Comparison of ENCODE assay signal across 12 mouse cellular contexts in genomic region chr9:68131263-68131662, GRCm38 (mm10).
A peak's percentile ranks its signal among the peaks of the same experiment; 100 is the strongest.
DNase-seq lines count a peak whose midpoint lies in the region; ATAC-seq and TF ChIP-seq lines count a peak whose summit lies in the region.
"Had no signal": no experiment of that assay in that cellular context is flagged by ENCODE, and none has a peak within 500 bp of the region (broad histone marks: within the 10 kb centered on the region; RNA-seq: fewer than 3 reads in every experiment).

No protein-coding gene starts in this region.

- TF ChIP-seq POLR2A in lung, adult 2 months (IDR thresholded peaks at IDR 0.05; ENCODE audit: borderline replicate concordance, extremely low read depth, low read depth, low read length), result no peak

- no peak overlapping the region for H3K4me3 ChIP-seq in lung, adult 2 months (replicated peaks; ENCODE audit: extremely low read depth, low read depth, low read length)
- no peak overlapping the region for H3K4me3 ChIP-seq in kidney, embryonic 16.5 days (ENCODE audit: low read length)
- H3K4me3 ChIP-seq: forebrain, embryonic 15.5 days; hindbrain, embryonic 12.5 days had no signal

- no peaks in the 10 kb centered on the region for H3K36me3 ChIP-seq in kidney, embryonic 16.5 days (ENCODE audit: insufficient read depth, low read length)
- H3K36me3 ChIP-seq: forebrain, embryonic 15.5 days; hindbrain, embryonic 12.5 days had no signal

- DNase-seq in cerebellum, adult 9-11 months, result peak; percentile 25
- DNase-seq in cerebellum, adult 8-10 months, result no peak
- peak; percentile 21 to 47 for DNase-seq in lung, adult 18-20 months
- no peak for DNase-seq in lung, adult 2 months
- peak; percentile 30 for DNase-seq in lung, postnatal 14 days
- DNase-seq in thymus, postnatal 36 days, result no peak
- DNase-seq in frontal cortex, postnatal 14 days (ENCODE audit: low spot score in 2 of 2), result no peak
- DNase-seq: cerebellum, adult 11 months had no signal

- H3K9me3 ChIP-seq in kidney, embryonic 16.5 days (ENCODE audit: low read length), result no peaks in the 10 kb centered on the region
- H3K9me3 ChIP-seq: forebrain, embryonic 15.5 days; hindbrain, embryonic 12.5 days had no signal

- no peak overlapping the region for H3K9ac ChIP-seq in kidney, embryonic 16.5 days (replicated peaks; ENCODE audit: low read length)
- H3K9ac ChIP-seq: forebrain, embryonic 15.5 days; hindbrain, embryonic 12.5 days; liver, embryonic 14.5 days had no signal

- no peak overlapping the region for H3K4me2 ChIP-seq in kidney, embryonic 16.5 days (replicated peaks; ENCODE audit: low read depth, low read length)
- H3K4me2 ChIP-seq: forebrain, embryonic 15.5 days; hindbrain, embryonic 12.5 days had no signal

- no peak for TF ChIP-seq CTCF in lung, adult 2 months (IDR thresholded peaks at IDR 0.05; ENCODE audit: insufficient read depth, low read length)

- ATAC-seq in kidney, embryonic 16.5 days (ENCODE audit: low FRiP score, low TSS enrichment), result 0 out of 2 replicates have a peak, but pooled peaks have one; percentile 42
- ATAC-seq: forebrain, embryonic 15.5 days had no signal

- H3K27me3 ChIP-seq in kidney, embryonic 16.5 days (ENCODE audit: insufficient read depth, low read length), result no peaks in the 10 kb centered on the region
- H3K27me3 ChIP-seq: forebrain, embryonic 15.5 days; hindbrain, embryonic 12.5 days had no signal

- peaks cover 4% of the 10 kb centered on the region; the same call in 1 of the 2 replicates for H3K4me1 ChIP-seq in lung, adult 2 months (ENCODE audit: control insufficient read depth, insufficient read depth, low read length)
- peaks cover 26% of the 10 kb centered on the region for H3K4me1 ChIP-seq in kidney, embryonic 16.5 days (ENCODE audit: insufficient read depth, low read length)
- H3K4me1 ChIP-seq: hindbrain, embryonic 12.5 days had no signal

- H3K27ac ChIP-seq in kidney, embryonic 16.5 days (ENCODE audit: low read length), result peak overlapping the region; percentile 46; the same call in 1 of the 2 replicates
- H3K27ac ChIP-seq: forebrain, embryonic 15.5 days; hindbrain, embryonic 12.5 days; liver, embryonic 14.5 days had no signal

Comparison
In these comparisons a context has a peak if more than half of its experiments do, and no peak if none do; other contexts are left out.
1. DNase-seq: peak in cerebellum, adult 9-11 months (single experiment), lung, adult 18-20 months (2 of 2) and lung, postnatal 14 days (single experiment); none in cerebellum, adult 8-10 months (single experiment), lung, adult 2 months (single experiment), thymus, postnatal 36 days (0 of 2) and frontal cortex, postnatal 14 days (0 of 2).